Mouse (Mus musculus) thymus, adult 2 months (tissue): ENCODE data around the gene 2610028H24Rik.

Experiments used
- CTCF ChIP-seq: fragments of 200-500 bp; IDR thresholded peaks from 2 replicates; pipeline ENCODE4 v1.5.1; 2012; ENCODE audit warnings: mild to moderate bottlenecking, control low read depth, low read length, moderate library complexity, borderline replicate concordance; ENCODE audit not compliant: control insufficient read depth, poor library complexity, insufficient read depth; ENCODE audit errors: extremely low read depth
- POLR2A ChIP-seq: fragments of 200-500 bp; IDR thresholded peaks from 2 replicates; pipeline ENCODE4 v1.6.1; 2012; ENCODE audit warnings: mild to moderate bottlenecking, low read length, control low read depth, moderate library complexity; ENCODE audit not compliant: control insufficient read depth, poor library complexity, insufficient read depth; ENCODE audit errors: extremely low read depth

DNA sequence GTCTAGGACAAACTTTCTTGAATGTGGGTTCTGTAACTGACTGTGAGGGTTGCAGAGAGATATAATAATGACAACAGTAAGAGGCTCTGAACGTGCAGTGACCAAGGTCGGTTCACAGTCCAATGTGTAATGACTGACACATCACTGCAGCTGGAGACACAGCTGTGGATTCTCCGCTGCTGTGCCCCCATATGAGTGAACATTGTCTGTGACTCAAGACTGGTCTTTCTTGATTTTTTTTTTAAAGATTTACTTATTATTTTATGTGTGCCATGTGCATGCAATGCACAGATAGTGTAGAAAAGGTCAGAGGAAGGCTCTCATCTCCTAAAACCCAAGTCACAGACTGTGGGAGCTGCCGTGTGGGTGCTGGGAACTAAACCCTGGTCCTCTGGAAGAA is 48.6 kb downstream of the 2610028H24Rik start:
- TF ChIP-seq CTCF: no peak
- no peak for TF ChIP-seq POLR2A
